In the genomic region with DNA sequence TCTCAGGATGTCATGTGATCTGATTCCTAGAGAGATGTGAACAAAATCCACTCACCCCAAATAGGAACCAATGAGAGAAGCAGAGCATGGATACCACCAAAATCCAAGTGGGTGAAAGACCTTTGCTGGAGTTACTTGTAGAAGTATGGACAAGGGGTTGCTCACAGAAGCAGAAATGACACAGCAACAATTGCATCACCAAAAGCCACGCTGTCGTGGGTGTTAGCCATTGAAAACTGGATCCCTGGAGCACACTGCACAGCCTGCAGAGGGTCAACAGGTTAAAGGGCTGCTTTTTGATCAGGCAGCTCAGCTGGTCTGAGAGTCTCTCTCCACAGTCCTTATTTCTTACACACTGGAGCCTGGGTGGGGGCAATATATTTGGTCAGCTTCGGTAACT, we compare ENCODE assay signal across 21 mouse cellular contexts. TPM values are rescaled to one million over a fixed set of nuclear protein-coding genes. Genes with fewer than 3 reads are reported as not detected.
DNase-seq lines count a peak whose midpoint lies in the region.
"Had no signal": no experiment of that assay in that cellular context is flagged by ENCODE, and none has a peak within 500 bp of the region (broad histone marks: within the 10 kb centered on the region; RNA-seq: fewer than 3 reads in every experiment).

No protein-coding gene starts in this region.

- DNase-seq in heart, embryonic 10.5 days (ENCODE audit: low spot score) = peak; percentile 9
- no peak for DNase-seq in heart, postnatal 10 days
- DNase-seq in 3T3-L1 (ENCODE audit: low read depth, low spot score) = peak; percentile 17
- peak; percentile 71 for DNase-seq in adipocyte (ENCODE audit: low spot score)
- DNase-seq in lung, postnatal 36 days = peak; percentile 39
- DNase-seq in cerebellum, adult 9-10 months = no peak
- no peak for DNase-seq in cerebellum, adult 8-10 months
- no peak for DNase-seq in testis, postnatal 14 days (ENCODE audit: low spot score)
- DNase-seq: adrenal gland, postnatal 25 days; cerebellum, adult 11-12 months; liver, embryonic 13.5 days; right cerebral cortex, postnatal 14 days; spleen, adult 18-20 months had no signal

- intact Hi-C loops in heart, postnatal 10 days (cut with DNase I) = loop anchor here (5.0 kb wide), 1 partner anchor 182 kb away; no protein-coding TSS in a partner anchor

- H3K36me3 ChIP-seq in heart, embryonic 10.5 days = no peaks in the 10 kb centered on the region
- H3K36me3 ChIP-seq: embryonic facial prominence, embryonic 13.5 days; forebrain, embryonic 12.5 days; heart, embryonic 15.5 days; intestine, embryonic 15.5 days; limb, embryonic 10.5 days; liver, embryonic 13.5 days; neural tube, embryonic 12.5 days had no signal

- H3K9me3 ChIP-seq in heart, embryonic 10.5 days = no peaks in the 10 kb centered on the region
- H3K9me3 ChIP-seq: embryonic facial prominence, embryonic 13.5 days; forebrain, embryonic 12.5 days; heart, embryonic 15.5 days; intestine, embryonic 15.5 days; limb, embryonic 10.5 days; liver, embryonic 13.5 days; neural tube, embryonic 12.5 days had no signal

- H3K4me3 ChIP-seq in heart, embryonic 10.5 days = no peak overlapping the region
- H3K4me3 ChIP-seq: embryonic facial prominence, embryonic 13.5 days; erythroblast, embryonic 14.5 days; forebrain, embryonic 12.5 days; heart, embryonic 15.5 days; intestine, embryonic 15.5 days; layer of hippocampus, adult 2 months; limb, embryonic 10.5 days; liver, embryonic 13.5 days; neural tube, embryonic 12.5 days had no signal

- H3K27me3 ChIP-seq in heart, embryonic 10.5 days (ENCODE audit: insufficient read depth, poor library complexity, severe bottlenecking) = 0 out of 2 replicates have a peak, but pooled peaks cover 8% of the 10 kb centered on the region
- H3K27me3 ChIP-seq: embryonic facial prominence, embryonic 13.5 days; heart, embryonic 15.5 days; intestine, embryonic 15.5 days; liver, embryonic 13.5 days; neural tube, embryonic 12.5 days had no signal

- H3K27ac ChIP-seq in heart, embryonic 10.5 days = no peak overlapping the region
- H3K27ac ChIP-seq: embryonic facial prominence, embryonic 13.5 days; forebrain, embryonic 12.5 days; heart, embryonic 15.5 days; intestine, embryonic 15.5 days; layer of hippocampus, adult 2 months; limb, embryonic 10.5 days; liver, embryonic 13.5 days; neural tube, embryonic 12.5 days had no signal

- H3K4me1 ChIP-seq in heart, embryonic 10.5 days = no peaks in the 10 kb centered on the region
- H3K4me1 ChIP-seq: liver, embryonic 13.5 days; neural tube, embryonic 12.5 days had no signal

- 83% methylated on average over 3 of the region's 3 CpGs for WGBS in heart, embryonic 10.5 days

RNA-seq across cellular contexts. Expression of a gene that starts 3.0 kb away (rescaled TPM):
- 8.8 and 11.1 TPM in 2 replicates for polyA plus RNA-seq in heart, embryonic 10.5 days (2016; fragmentation: Nextera tagmentation; extraction: Ambion mirVana)
- total RNA-seq in heart, postnatal 10 days (2021) = 1 to 10 TPM; 9.2 to 9.4 TPM

RNA-seq across cellular contexts. Expression of a gene that starts 30.0 kb away (rescaled TPM):
- 6.3 and 6.6 TPM in 2 replicates for polyA plus RNA-seq in heart, embryonic 10.5 days (2016; fragmentation: Nextera tagmentation; extraction: Ambion mirVana)
- total RNA-seq in heart, postnatal 10 days (2021) = 10 to 100 TPM; 16.6 to 16.8 TPM

Comparison
In these comparisons a context has a peak if more than half of its experiments do, and no peak if none do; other contexts are left out.
1. DNase-seq: peak in heart, embryonic 10.5 days (single experiment), 3T3-L1 (single experiment), adipocyte (single experiment) and lung, postnatal 36 days (single experiment); none in heart, postnatal 10 days (0 of 2), cerebellum, adult 9-10 months (single experiment), cerebellum, adult 8-10 months (single experiment) and testis, postnatal 14 days (single experiment).